Mouse (Mus musculus) testis, adult 2 months (tissue): ENCODE data around the gene Gm5771.
"Not testable (repeated sequence)": the region's sequence is repeated elsewhere in the genome, so short reads cannot be mapped to it uniquely, and the experiment has no call there.

Source experiments
- CTCF ChIP-seq: fragments of 200-500 bp; IDR thresholded peaks from 2 replicates; pipeline ENCODE4 v1.5.1; 2012; ENCODE audit warnings: low read depth, mild to moderate bottlenecking, inconsistent platforms, low read length, moderate library complexity; ENCODE audit not compliant: control insufficient read depth, insufficient read depth, insufficient replicate concordance
- POLR2A ChIP-seq: fragments of 200-500 bp; IDR thresholded peaks from 2 replicates; pipeline ENCODE4 v1.6.1; 2012; ENCODE audit warnings: low read depth, mild to moderate bottlenecking, inconsistent platforms, low read length, moderate library complexity; ENCODE audit not compliant: control insufficient read depth

DNA sequence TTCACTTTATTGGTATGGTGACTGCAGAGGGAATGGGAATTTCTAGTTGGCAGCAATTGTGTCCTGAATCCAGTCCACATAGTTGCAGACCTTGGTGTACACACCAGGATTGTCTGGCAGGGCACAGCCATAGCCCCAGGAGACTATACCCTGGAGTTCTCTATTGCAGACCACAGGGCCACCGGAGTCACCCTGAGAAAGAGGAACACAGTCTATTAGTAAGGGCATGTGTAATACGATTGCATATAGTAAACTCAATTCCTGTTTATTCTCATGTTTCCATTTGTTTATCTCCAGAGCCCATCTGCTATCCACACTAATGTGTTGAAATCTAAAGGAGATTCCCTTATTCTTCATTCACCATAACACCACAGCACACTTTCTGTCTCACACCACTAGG lies 18.4 kb upstream of the Gm5771 start:
- TF ChIP-seq POLR2A, CTCF: not testable (repeated sequence)
